Mouse (Mus musculus): ENCODE results near the gene Gsta2. TPM values are rescaled to one million over a fixed set of nuclear protein-coding genes. Genes with fewer than 3 reads are reported as not detected.
"Not testable (repeated sequence)": the region's sequence is repeated elsewhere in the genome, so short reads cannot be mapped to it uniquely, and the experiment has no call there.

The Gsta2 gene
- total RNA-seq, 2 experiments from 2014 or later: not detected

DNA sequence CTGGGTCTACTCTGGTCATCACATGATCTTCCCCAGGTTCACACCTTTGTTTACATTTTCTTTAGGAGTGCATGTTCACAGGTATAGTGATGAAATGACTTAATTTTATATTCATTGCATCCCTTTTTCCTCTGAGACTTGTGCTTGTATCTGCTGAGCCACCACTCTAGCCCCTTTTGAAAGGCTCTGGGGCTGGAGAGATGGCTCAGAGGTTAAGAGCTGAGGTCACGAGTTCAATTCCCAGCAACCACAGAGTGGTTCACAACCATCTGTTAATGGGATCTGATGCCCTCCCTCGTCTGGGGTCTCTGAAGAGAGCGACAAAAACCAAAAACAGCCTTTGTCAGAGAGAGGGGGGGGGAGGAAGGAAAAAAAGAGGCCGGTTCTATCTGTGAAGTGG lies 19.9 kb upstream of the Gsta2 start:
- Histone ChIP-seq H3K4me3 (no peak overlapping the region), H3K27ac (no peak overlapping the region)
- no peak for TF ChIP-seq CTCF (IDR thresholded peaks at IDR 0.05)
- DNase-seq: no peak
- intact Hi-C loops (cut with DNase I): no loop called here

DNA sequence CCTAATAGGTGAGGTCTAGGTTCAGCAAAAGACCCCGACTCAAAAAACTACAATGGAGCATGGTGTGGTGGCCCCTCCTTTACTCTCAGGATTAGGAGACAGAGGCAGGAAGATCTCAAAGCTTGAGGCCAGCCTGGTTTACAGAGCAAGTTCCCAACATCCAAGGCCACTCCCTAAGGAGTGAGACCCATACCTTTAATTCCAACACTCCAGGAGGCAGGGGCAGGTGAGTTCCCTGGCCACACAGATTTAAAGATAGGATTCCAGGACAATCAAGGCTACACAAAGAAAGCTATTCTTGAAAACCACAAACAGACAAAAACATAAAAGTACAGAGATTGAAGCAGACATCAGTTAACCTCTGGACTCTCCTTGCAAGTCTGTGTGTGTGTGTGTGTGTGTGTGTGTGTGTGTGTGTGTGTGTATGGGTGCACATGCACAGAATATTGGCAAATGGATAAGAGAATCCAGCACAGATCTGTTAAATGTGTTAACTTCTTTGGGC lies 19.3 kb upstream of the Gsta2 start:
- Histone ChIP-seq H3K4me3 (no peak overlapping the region), H3K27ac (no peak overlapping the region)
- intact Hi-C loops (cut with DNase I): no loop called here
- no peak for DNase-seq
- TF ChIP-seq CTCF (IDR thresholded peaks at IDR 0.05): no peak

DNA sequence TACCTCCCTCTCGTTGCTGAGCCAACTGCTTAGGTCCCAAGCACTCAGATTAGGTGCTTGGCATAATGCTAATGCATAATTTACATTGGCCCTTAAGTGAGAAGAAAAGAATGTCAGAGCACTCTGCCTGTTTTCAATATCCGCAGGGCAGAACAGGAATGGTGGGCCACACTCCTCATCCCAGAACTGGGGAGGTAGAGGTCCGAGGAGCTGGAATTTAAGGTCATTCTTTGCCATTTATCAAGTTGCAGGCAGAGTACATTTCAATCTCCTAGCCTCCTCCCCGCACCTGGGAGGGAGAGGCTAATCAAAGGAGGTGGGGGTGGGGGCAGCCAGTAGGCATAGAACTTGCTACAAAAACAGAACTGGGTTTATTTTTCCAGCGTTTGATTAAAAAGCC lies 18.8 kb upstream of the Gsta2 start:
- Histone ChIP-seq H3K27ac (no peak overlapping the region), H3K4me3 (no peak overlapping the region)
- DNase-seq: no peak
- intact Hi-C loops (cut with DNase I): no loop called here
- TF ChIP-seq CTCF (IDR thresholded peaks at IDR 0.05): no peak

DNA sequence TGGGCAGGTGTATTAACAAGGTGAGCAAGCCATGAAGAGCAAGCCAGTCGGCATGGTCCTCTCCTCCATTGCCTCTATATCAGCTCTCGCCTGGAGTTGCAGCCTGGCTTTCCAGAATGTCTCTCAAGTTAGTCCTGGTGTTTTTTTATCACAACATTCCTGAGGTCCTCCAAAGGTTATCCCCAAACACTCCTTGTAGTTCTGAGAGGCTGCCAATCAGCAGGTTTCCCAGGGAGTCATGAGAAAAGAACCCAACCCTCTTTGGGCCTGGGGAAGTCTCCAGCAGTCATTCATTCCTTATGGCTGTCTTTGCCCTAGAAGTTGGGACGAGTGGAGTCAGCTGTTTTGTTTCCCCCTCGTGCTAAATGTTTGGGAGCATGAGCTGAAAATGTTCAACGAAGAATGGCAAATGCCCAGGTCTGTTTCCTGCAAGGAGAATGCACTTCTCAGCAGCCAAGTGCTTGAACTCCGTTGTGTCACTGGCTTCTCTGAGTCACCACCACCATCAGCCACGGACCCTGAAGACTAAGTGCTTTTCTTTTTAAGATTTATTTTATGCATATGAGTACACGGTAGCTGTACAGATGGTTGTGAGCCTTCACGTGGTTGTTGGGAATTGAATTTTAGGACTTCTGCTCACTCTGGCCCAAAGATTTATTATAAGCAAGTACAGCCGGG lies 17.4 kb upstream of the Gsta2 start:
- no peak for TF ChIP-seq CTCF (IDR thresholded peaks at IDR 0.05)
- no peak for DNase-seq
- no peak overlapping the region for H3K27ac ChIP-seq

DNA sequence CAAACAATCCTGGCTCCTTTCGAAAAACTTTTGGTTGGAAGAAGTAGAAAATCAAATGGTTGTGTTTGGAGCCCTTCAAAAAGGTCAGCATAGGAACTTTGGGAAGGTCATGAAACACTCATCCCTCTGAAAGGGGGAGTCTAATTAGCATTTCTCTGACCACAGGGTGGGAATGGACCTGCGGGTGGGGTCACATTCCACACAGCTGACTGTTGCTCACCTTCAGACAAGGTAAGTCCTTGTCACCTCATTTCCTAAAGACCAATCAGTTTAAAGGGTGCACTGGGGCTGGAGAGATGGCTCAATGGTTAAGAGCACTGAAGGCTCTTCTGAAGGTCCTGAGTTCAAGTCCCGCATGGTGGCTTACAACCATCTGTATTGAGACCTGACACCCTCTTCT lies 15.9 kb upstream of the Gsta2 start:
- TF ChIP-seq CTCF (IDR thresholded peaks at IDR 0.05): no peak
- intact Hi-C loops (cut with DNase I): no loop called here
- Histone ChIP-seq H3K4me3 (no peak overlapping the region), H3K27ac (no peak overlapping the region)
- no peak for DNase-seq

More for the DNA sequence above, 17.4 kb upstream of the Gsta2 start:
- no peak overlapping the region for H3K4me3 ChIP-seq
- intact Hi-C loops (cut with DNase I): no loop called here

DNA sequence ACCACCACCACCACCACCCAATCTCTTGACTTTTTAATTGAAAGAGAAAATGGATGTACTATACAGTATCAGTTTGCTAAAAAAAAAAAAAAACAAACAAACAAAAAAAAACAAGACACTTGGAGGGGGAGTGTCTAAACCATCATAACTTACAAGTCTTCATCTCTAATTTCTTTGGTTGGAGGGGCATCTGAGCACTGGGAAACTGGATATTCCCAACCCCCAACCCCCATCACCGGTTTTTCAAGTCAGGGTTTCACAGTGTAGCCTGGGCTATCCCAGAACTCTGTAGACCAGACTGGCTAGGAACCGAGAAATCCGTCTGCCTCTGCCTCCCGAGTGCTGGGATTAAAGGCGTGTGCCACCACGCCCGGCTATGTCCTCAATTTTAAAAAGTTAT lies 14.2 kb upstream of the Gsta2 start:
- intact Hi-C loops (cut with DNase I): no loop called here
- no peak for TF ChIP-seq CTCF (IDR thresholded peaks at IDR 0.05)
- no peak overlapping the region for H3K27ac ChIP-seq

DNA sequence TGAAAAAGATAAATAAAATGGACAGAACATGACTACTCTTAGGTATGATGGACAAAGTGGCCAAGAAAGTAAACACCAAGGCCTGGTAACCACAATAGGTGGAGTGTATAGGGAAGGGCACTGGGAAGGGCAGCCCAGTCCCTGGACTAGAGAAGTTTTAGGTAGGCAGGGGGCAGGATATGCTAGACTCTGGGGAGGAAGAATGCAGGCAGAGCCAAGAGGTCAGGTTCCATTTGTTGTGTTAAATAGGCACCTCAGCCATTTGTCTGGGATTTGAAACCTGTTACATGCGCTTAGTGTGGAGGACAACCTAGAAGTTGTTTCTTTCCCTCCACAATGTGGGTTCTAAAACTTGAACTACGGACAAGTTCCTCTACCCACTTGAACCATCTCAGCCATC lies 13.8 kb upstream of the Gsta2 start:
- Histone ChIP-seq H3K4me3 (no peak overlapping the region), H3K27ac (no peak overlapping the region)
- intact Hi-C loops (cut with DNase I): no loop called here
- no peak for TF ChIP-seq CTCF (IDR thresholded peaks at IDR 0.05)
- DNase-seq: no peak

More for the DNA sequence above, 14.2 kb upstream of the Gsta2 start:
- DNase-seq: no peak
- H3K4me3 ChIP-seq: no peak overlapping the region

DNA sequence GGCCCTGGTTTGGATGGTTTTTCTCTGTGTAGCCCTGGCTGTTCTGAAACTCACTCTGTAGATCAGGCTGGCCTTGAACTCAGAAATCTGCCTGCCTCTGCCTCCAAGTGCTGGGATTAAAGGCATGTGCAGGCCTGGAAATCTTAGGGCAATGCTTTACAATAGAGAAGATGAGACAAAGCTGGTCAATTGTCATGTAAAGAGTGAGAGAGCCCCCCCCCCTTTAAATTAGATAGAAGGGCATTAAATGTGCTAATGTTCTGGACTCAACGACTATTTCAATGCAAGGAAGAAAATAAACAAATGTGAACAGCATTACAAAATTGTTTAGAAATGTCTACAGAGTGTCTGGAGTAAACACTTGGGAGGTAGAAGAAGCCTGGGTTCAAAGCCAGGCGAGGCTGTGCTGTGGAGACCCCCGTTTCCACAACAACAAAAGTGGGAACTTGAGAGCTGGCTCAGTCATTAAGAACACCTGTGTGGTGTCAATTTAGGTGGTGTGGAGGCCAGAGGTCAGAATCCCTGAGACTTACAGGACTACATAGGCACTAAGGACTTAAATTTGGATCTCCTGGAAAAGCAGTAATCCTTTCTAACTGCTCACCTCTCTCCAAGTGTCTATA lies 13.2 kb upstream of the Gsta2 start:
- no peak overlapping the region for H3K27ac ChIP-seq
- no peak for DNase-seq
- intact Hi-C loops (cut with DNase I): no loop called here
- H3K4me3 ChIP-seq: no peak overlapping the region
- no peak for TF ChIP-seq CTCF (IDR thresholded peaks at IDR 0.05)

DNA sequence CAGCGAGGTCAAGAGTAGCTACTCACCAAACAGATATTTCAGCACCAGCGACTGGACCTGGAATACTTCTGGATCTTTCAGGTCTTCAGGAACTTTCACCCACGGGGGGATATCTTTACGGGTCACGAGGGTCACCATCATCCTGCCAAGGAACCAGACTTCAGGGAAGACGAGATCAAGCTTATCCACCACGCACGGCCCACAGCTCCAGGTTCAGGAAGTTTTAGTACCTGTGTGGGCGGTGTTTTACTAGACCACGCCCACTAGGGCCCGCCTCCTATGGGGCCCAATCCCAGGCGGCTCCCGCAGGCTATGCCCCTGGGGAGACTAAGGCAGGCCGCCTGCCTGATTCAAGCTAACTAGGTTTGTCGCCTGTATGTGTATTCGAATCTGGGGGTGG lies 12.4 kb upstream of the Gsta2 start, which contains the start of gene Dppa5a:
Dppa5a (minus strand) TSS at position 219 of the 400 bp plus-strand sequence.
- DNase-seq; H3K27ac ChIP-seq; H3K4me3 ChIP-seq; intact Hi-C loops (cut with DNase I): not testable (repeated sequence)

DNA sequence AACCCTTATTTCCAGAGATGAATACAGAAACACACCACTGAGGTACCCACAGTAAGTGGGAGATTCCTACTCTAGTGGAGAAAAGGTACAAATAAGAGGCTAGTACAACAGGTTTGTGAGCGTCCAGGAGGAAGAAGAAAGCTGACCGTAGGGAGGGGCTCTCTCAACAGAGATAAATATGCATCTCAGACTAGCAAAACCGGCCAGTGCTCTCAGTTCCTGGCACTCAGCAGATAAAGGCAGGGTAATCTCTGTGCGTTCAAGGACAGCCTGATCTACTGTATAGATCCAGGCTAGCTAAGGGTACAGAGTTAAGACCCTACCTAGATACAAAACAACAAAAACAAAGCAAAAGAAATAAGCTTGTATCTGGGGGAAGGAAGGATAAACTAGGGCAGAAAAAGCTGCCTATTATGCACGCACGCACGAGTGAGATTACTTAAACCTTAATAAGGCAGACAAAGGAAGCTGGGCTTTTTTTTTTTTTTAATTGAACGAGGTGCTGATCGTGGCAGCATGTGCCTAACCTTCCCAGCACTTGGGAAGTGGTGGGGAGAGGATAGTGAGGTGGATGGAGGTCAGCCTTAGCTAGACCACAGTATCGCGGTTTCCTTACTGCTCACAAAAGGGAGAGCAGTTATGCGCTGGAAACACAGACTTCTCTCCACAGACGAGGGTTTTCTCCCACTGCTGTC lies 10.4 kb upstream of the Gsta2 start:
- Histone ChIP-seq H3K27ac (no peak overlapping the region), H3K4me3 (no peak overlapping the region)
- DNase-seq: no peak
- no peak for TF ChIP-seq CTCF (IDR thresholded peaks at IDR 0.05)
- intact Hi-C loops (cut with DNase I): no loop called here

DNA sequence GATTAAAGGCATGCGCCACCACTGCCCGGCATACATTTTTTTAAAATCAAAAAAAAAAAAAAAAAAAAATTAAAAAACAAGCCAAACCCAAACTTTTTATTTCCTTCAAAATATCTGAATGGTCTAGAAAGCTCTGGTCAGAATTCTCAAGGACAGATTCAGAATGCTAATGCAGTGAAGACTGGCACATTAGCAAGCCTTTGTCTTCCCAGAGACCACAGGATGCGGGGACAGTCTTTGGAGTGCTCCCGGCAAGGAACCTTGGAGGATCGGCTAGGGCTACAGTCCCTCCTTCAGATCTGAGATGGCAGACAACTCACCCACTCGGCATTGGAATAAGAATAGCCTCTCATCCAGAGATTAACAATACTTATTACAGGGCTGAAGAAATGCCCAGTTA lies 9.1 kb upstream of the Gsta2 start:
- TF ChIP-seq CTCF (IDR thresholded peaks at IDR 0.05): no peak
- Histone ChIP-seq H3K4me3 (no peak overlapping the region), H3K27ac (no peak overlapping the region)
- DNase-seq: no peak
- intact Hi-C loops (cut with DNase I): no loop called here

DNA sequence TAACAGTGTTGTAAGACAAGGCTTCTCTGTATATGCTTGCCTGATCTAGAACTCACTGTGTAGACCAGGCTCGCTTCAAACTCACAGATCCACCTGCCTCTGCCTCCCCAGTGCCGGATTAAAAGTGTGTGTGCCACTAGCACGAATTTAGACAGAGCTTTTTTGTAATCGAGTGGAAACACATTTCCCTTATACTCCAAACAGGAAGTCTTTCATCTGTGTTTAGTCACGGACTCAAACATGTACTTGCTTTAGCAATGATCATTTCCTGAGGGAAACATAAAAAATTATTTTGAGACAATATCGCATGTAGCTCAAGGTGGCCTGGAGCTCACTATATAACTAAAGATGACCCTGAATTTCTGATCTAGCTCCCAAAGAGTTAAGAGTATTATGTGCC lies 7.8 kb upstream of the Gsta2 start:
- no peak for DNase-seq
- TF ChIP-seq CTCF (IDR thresholded peaks at IDR 0.05): no peak
- Histone ChIP-seq H3K4me3 (no peak overlapping the region), H3K27ac (no peak overlapping the region)
- intact Hi-C loops (cut with DNase I): no loop called here

DNA sequence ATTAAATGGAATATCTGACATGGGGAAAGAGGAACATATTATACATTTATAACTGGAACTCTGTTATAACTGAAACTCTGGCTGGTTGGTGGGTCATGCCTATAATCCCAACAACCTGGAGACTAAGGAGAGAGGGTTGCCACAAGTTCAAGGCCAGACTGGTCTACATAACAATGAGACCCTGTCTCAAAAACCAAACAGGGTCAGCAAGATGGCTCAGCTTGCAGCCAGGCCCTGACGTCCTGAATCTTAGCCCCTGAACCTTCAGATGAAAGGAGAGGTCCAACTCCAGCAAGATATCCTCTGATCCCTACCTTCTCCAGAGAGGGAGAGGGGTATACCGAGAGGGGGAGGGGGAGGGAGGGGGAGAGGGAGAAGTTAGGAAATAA lies 4.9 kb upstream of the Gsta2 start:
- H3K27ac ChIP-seq: no peak overlapping the region
- DNase-seq: no peak
- no peak for TF ChIP-seq CTCF (IDR thresholded peaks at IDR 0.05)
- intact Hi-C loops (cut with DNase I): no loop called here
- H3K4me3 ChIP-seq: no peak overlapping the region
